Mouse (Mus musculus) forebrain, postnatal 0 days (tissue): Measurements from ENCODE around the gene Abhd2. TPM values are rescaled to one million over a fixed set of nuclear protein-coding genes. Genes with fewer than 3 reads are reported as not detected.

Experiments
- ATAC-seq: fragments of 200-750 bp; cut with Nextera tagmentation; 2 replicates; pipeline ENCODE4 v1.8.0; 2017; ENCODE audit warnings: mild to moderate bottlenecking, moderate library complexity
- DNase-seq: peaks from one replicate; pipeline ENCODE4 v3.0.0-alpha.2; 2015
- H3K27ac ChIP-seq: fragments of 300-500 bp; sonication (generic); 2 replicates; pipeline ENCODE4 v1.5.1; 2014; ENCODE audit warnings: low read depth, mild to moderate bottlenecking, antibody characterized with exemption, low read length, moderate library complexity, mixed read lengths
- H3K27me3 ChIP-seq: fragments of 300-500 bp; sonication (generic); 2 replicates; pipeline ENCODE4 v1.6.1; 2014; ENCODE audit warnings: mild to moderate bottlenecking, low read length, mixed read lengths; ENCODE audit not compliant: insufficient read depth
- H3K36me3 ChIP-seq: fragments of 300-500 bp; sonication (generic); 2 replicates; pipeline ENCODE4 v1.6.1; 2014; ENCODE audit warnings: mild to moderate bottlenecking, moderate library complexity; ENCODE audit not compliant: insufficient read depth
- H3K4me1 ChIP-seq: fragments of 300-500 bp; sonication (generic); 2 replicates; pipeline ENCODE4 v1.6.1; 2014; ENCODE audit warnings: antibody characterized with exemption; ENCODE audit not compliant: insufficient read depth
- H3K4me2 ChIP-seq: fragments of 300-500 bp; sonication (generic); 2 replicates; pipeline ENCODE4 v1.6.1; 2014; ENCODE audit warnings: low read depth, mild to moderate bottlenecking, moderate library complexity
- H3K4me3 ChIP-seq: fragments of 300-500 bp; sonication (generic); 2 replicates; pipeline ENCODE4 v1.5.1; 2014; ENCODE audit warnings: low read depth, low read length, mixed read lengths
- H3K9ac ChIP-seq: fragments of 300-500 bp; sonication (generic); 2 replicates; pipeline ENCODE4 v1.6.1; 2014; ENCODE audit warnings: mild to moderate bottlenecking
- H3K9me3 ChIP-seq: fragments of 300-500 bp; sonication (generic); 2 replicates; pipeline ENCODE4 v1.6.1; 2016; ENCODE audit warnings: low read length
- CTCF ChIP-seq: sonication (generic); IDR thresholded peaks from 2 replicates; pipeline ENCODE4 v1.5.1; 2016; ENCODE audit warnings: antibody characterized with exemption, control low read depth, low read depth
- WGBS: fragments of 180-500 bp; shearing (Covaris S2); extraction: QIAGEN DNeasy Blood & Tissue Kit; methylation state at CpG from one replicate; pipeline ENCODE4 v1.1.7; 2014; 5-methylcytosine and 5-hydroxymethylcytosine counted together
- polyA plus RNA-seq: library from polyadenylated mRNA; unstranded; fragments of >200 nt; fragmentation: Nextera tagmentation; extraction: Ambion mirVana; gene quantifications from 2 replicates; pipeline ENCODE4 v1.2.1, GENCODE M21; 2015
- total RNA-seq: library from RNA; depleted of rRNA; stranded (reverse); fragments of >200 nt; gene quantifications from 2 replicates; pipeline ENCODE4 v1.2.3, GENCODE M21; 2014; rRNA removed

The Abhd2 gene
- total RNA-seq (66.8 and 88.0 TPM in 2 replicates), polyA plus RNA-seq (22.5 and 26.0 TPM in 2 replicates)

DNA sequence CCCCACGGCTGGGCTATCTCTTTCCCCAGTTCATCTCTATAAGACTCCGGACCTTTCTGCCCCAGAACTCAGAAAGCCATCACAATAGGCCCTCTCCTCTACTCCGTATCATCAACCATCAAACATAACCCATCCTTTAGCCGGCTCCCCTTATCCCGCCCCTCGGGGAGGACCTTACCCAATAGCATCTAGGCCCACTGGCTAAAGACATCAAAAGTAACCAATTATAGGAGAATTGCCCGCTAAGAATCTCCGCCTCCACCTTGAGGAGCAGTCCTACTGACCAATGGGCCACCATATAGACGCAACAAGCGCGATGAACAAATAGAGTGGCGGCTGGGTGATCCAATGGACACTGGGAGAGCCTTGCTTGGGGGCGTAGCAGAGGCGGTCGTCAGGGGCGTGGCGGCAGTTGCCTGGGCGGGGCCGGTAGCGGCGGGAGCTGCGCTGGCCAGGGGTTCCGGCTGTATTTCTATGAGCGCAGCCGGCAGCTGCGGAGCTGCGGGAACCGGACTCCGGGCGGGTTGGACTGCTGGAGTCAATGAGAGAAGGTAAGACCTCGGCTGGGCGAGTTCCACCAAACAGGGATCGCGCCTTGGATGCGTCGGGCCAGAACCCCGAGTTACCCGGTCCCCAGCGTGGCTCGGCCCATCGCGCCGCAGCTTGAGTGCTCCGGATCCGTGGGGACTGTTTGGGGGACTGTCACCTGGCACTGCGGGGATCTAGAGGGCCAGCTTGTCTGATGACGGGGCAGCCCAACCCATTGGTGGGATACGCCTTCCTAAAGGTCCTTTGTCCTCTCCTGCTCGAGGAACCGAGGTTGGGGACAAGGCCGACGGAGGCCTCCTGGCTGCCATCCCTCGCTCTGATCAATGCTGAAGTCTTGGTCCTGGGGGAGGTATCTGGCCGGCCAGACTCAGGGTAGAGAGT is at the start of gene Abhd2:
Gene Abhd2 (plus strand): TSS at position 411 of the 930 bp plus-strand sequence.
- H3K9me3 ChIP-seq = no peaks in the 10 kb centered on the region
- H3K4me3 ChIP-seq = peak within 1 kb of the TSS; percentile 86
- peak; percentile 100 for ATAC-seq
- no peaks in the 10 kb centered on the region for H3K36me3 ChIP-seq
- peak within 1 kb of the TSS; percentile 88 for H3K27ac ChIP-seq
- 1% methylated on average over 54 of the region's 54 CpGs for WGBS
- H3K4me2 ChIP-seq = peak within 1 kb of the TSS; percentile 77
- peaks cover 29% of the 10 kb centered on the region for H3K4me1 ChIP-seq
- DNase-seq = peak; percentile 100
- TF ChIP-seq CTCF = 0 out of 2 replicates have a peak, but pooled peaks have one; percentile 12
- peak within 1 kb of the TSS; percentile 95 for H3K9ac ChIP-seq
- no peaks in the 10 kb centered on the region for H3K27me3 ChIP-seq

DNA sequence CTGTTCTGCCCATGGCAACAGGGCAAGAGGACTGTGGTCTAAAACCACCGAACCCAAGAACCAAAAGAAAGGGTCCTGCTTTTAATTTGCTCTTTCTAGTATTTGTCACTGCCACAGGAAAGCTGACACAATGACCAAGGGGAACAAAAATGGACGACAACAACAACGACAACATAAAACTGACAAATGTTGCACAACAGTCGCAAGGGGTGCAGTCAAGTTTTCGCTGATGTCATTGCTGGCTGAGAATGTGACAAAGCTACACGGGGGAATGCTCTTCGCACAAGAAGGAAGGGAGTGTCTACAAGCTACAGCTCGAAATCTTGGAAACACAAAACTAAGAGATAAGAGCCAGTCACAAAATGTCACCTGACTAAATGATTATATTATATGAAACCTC is 47.5 kb upstream of the Abhd2 start:
- TF ChIP-seq CTCF = no peak
- 85% methylated on average over 8 of the region's 8 CpGs for WGBS
- ATAC-seq = no peak

DNA sequence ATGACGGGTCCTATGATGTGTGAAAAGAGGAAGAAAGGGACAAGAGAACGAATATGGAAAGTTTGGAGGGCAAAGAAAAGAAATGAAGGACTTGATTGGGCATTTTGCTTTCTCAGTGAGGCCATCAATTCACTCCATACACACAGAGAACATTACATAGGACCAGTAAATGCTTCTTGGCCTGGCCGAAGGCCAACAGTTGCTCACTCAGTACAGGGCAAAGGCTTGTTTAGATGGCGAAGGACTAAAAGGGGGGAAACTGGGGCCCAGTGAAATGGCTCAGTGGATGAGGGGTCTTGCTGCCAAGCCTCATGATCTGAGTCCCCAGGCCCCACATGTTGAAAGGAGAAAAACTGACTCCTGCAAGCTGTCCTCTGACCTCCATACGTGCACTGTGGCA is 46.8 kb upstream of the Abhd2 start:
- Histone ChIP-seq H3K4me1 (no peaks in the 10 kb centered on the region), H3K36me3 (no peaks in the 10 kb centered on the region), H3K27me3 (no peaks in the 10 kb centered on the region), H3K9ac (no peak overlapping the region), H3K4me3 (no peak overlapping the region), H3K9me3 (no peaks in the 10 kb centered on the region), H3K4me2 (no peak overlapping the region), H3K27ac (no peak overlapping the region)
- 74% methylated on average over 5 of the region's 5 CpGs for WGBS
- ATAC-seq = no peak
- no peak for TF ChIP-seq CTCF
- DNase-seq = no peak

More for the DNA sequence above, 47.5 kb upstream of the Abhd2 start:
- Histone ChIP-seq H3K9ac (no peak overlapping the region), H3K36me3 (no peaks in the 10 kb centered on the region), H3K27ac (no peak overlapping the region), H3K27me3 (no peaks in the 10 kb centered on the region), H3K4me1 (no peaks in the 10 kb centered on the region), H3K4me3 (no peak overlapping the region), H3K9me3 (no peaks in the 10 kb centered on the region), H3K4me2 (no peak overlapping the region)
- DNase-seq = no peak

DNA sequence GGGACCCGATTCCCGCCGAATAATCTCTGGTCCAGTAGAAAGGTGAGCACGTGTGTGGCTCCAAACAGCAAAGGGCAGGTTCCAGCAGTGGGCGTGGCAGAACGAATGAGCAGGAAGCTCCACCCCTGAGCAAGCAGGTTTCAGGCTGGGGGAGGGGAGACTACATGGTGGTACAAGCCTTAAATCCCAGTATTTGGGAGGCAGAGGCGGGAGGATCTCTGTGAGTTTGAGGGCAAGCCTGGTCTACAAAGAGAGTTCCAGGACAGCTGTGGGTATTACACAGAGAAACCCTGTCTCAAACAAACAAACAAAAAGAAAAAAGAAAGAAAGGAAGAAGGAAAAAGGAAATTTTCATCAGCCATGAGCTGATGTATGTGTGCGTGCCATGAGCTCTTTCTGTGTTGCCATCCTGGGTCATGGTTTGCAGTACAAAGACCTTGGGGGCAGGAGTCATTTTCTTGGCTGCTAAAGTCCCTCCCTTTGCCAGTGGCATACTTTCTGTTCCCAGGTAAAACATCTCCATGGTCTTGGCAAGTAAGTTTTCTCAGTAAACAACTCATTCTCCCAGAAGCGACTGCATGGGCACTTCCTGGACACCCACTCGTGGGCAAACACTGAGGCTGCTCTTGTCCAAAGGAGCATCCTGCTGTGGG is 46.0 kb upstream of the Abhd2 start:
- Histone ChIP-seq H3K27ac (no peak overlapping the region), H3K4me2 (no peak overlapping the region), H3K36me3 (no peaks in the 10 kb centered on the region), H3K9ac (no peak overlapping the region), H3K4me3 (no peak overlapping the region), H3K9me3 (no peaks in the 10 kb centered on the region), H3K4me1 (no peaks in the 10 kb centered on the region), H3K27me3 (no peaks in the 10 kb centered on the region)
- DNase-seq = no peak
- no peak for TF ChIP-seq CTCF
- no peak for ATAC-seq
- WGBS = 93% methylated on average over 8 of the region's 10 CpGs

DNA sequence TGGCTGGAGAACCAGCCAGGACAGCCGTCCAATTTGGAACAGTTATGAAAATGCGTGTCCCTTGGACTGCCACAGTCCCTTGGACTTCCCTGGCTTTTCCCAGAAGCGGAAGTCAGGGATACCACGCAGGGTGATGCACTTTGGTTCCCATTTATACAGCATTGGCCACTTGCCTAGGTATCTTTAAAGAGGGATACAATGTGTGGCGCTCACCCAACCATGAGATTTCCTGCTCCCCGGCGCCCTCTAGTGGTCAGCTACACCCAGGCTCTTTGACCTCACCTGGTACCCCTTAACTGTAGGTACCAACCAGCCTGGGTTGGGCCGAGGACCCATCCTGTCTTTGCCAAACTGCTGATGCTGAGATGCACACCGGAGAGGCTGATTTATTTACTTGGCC is 44.5 kb upstream of the Abhd2 start:
- DNase-seq = peak; percentile 70
- Histone ChIP-seq H3K27me3 (no peaks in the 10 kb centered on the region), H3K9me3 (no peaks in the 10 kb centered on the region), H3K4me3 (no peak overlapping the region), H3K4me2 (no peak overlapping the region), H3K36me3 (no peaks in the 10 kb centered on the region), H3K4me1 (no peaks in the 10 kb centered on the region), H3K9ac (no peak overlapping the region), H3K27ac (no peak overlapping the region)
- WGBS = 21% methylated on average over 9 of the region's 9 CpGs
- peak; percentile 58 for ATAC-seq
- TF ChIP-seq CTCF = peak; percentile 80

DNA sequence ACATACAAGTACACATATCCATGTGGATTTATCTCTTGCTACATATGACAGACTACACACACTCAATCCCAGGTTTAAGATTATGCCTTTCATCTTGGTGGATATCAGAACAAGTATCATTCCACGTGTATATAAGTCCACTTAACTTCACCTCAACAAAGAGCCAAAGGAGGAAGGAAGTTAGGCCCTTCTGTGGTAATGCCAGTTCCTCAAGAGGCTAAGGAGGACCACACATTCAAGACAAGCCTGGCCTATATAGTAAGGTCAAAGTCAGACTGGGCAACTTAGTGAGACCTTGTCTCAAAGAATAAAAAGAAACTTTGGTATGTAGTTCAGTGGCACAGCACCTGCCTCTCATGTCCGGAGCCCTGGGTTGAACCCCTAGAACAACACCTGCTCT is 41.4 kb upstream of the Abhd2 start:
- Histone ChIP-seq H3K9ac (no peak overlapping the region), H3K27ac (no peak overlapping the region), H3K4me3 (no peak overlapping the region), H3K4me1 (no peaks in the 10 kb centered on the region), H3K9me3 (no peaks in the 10 kb centered on the region), H3K4me2 (no peak overlapping the region), H3K36me3 (no peaks in the 10 kb centered on the region), H3K27me3 (no peaks in the 10 kb centered on the region)
- DNase-seq (no peak), ATAC-seq (no peak)
- TF ChIP-seq CTCF = no peak
- WGBS = 83% methylated on average over 2 of the region's 2 CpGs

DNA sequence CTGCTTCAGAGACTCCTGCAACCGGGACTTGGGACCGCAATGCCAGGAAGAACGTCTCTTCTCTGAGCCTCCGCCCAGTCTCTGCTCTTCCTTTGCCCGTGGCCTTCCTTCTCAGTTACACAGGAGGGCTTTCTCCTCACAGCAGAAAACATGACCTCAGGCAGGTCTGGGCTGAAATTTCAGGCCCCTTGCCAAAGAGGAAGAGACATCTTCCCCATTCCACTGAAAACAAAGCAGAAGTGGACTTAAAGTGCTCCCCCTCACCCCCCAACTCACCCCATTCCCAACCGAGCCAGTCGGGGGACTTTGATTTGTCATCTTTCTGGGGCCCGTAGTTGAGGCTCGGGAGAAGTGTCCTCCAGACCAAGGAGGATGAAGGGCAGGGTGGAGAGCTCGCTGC is 41.0 kb upstream of the Abhd2 start:
- Histone ChIP-seq H3K9me3 (no peaks in the 10 kb centered on the region), H3K9ac (no peak overlapping the region), H3K4me1 (no peaks in the 10 kb centered on the region), H3K4me3 (no peak overlapping the region), H3K4me2 (no peak overlapping the region), H3K36me3 (no peaks in the 10 kb centered on the region), H3K27me3 (no peaks in the 10 kb centered on the region), H3K27ac (no peak overlapping the region)
- ATAC-seq (no peak), DNase-seq (no peak)
- no peak for TF ChIP-seq CTCF
- WGBS = 86% methylated on average over 10 of the region's 10 CpGs
